Mouse (Mus musculus): ENCODE measurements around the gene Sestd1.

Sestd1 gene

DNA sequence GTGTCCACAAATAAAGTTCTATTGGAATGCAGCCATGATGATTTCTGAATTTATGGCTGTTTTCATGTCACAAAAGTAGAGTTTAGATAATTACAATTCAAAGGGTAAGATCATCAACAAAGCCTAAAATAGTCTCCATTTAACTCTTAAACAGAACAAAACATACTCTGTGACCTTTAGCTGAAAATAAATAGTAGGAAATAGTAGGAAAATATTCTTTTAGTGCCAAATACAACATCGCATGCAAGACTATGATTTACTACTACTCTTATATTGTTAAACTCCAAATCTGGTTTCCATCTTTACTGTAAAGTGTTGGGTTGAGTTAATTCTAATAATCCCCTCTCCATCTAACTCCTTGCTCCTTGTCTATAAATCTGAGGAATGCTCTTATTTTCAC is 147.0 kb downstream of the Sestd1 start:
- DNase-seq (ENCODE audit: low spot score): no peak

Measured in T-cell, adult 2 months (primary cell).